Mouse (Mus musculus) liver, embryonic 13.5 days (tissue): ENCODE data around the gene Ankle2. TPM values are rescaled to one million over a fixed set of nuclear protein-coding genes. Genes with fewer than 3 reads are reported as not detected.

ENCODE experiments used
- ATAC-seq: fragments of 200-750 bp; cut with Nextera tagmentation; 2 replicates; pipeline ENCODE4 v1.8.0; 2017; ENCODE audit warnings: low read depth, mild to moderate bottlenecking, moderate number of reproducible peaks, moderate library complexity
- DNase-seq: peaks from one replicate; pipeline ENCODE4 v3.0.0; 2022
- H3K27ac ChIP-seq: fragments of 300-500 bp; sonication (generic); 2 replicates; pipeline ENCODE4 v1.5.1; 2015; ENCODE audit warnings: moderate library complexity, mild to moderate bottlenecking, inconsistent platforms
- H3K27me3 ChIP-seq: fragments of 300-500 bp; sonication (generic); 2 replicates; pipeline ENCODE4 v1.6.1; 2015; ENCODE audit warnings: mild to moderate bottlenecking, inconsistent platforms
- H3K36me3 ChIP-seq: fragments of 300-500 bp; sonication (generic); 2 replicates; pipeline ENCODE4 v1.6.1; 2015; ENCODE audit warnings: mild to moderate bottlenecking, inconsistent platforms
- H3K4me1 ChIP-seq: fragments of 300-500 bp; sonication (generic); replicated peaks from 2 replicates; pipeline ENCODE4 v1.6.1; 2015; ENCODE audit warnings: inconsistent platforms
- H3K4me2 ChIP-seq: fragments of 300-500 bp; sonication (generic); 2 replicates; pipeline ENCODE4 v1.6.1; 2015; ENCODE audit warnings: inconsistent platforms, mild to moderate bottlenecking, moderate library complexity
- H3K4me3 ChIP-seq: fragments of 300-500 bp; sonication (generic); replicated peaks from 2 replicates; pipeline ENCODE4 v1.5.1; 2015; ENCODE audit warnings: mild to moderate bottlenecking, inconsistent platforms
- H3K9ac ChIP-seq: fragments of 300-500 bp; sonication (generic); 2 replicates; pipeline ENCODE4 v1.6.1; 2015; ENCODE audit warnings: mild to moderate bottlenecking, inconsistent platforms
- H3K9me3 ChIP-seq: fragments of 300-500 bp; sonication (generic); replicated peaks from 2 replicates; pipeline ENCODE4 v1.6.1; 2016; ENCODE audit warnings: inconsistent platforms
- WGBS: fragments of 180-500 bp; shearing (Covaris S2); methylation state at CpG from one replicate; pipeline ENCODE4 v1.1.7; 2015; ENCODE audit not compliant: insufficient replicate concordance; 5-methylcytosine and 5-hydroxymethylcytosine counted together
- polyA plus RNA-seq: library from polyadenylated mRNA; unstranded; fragments of >200 nt; fragmentation: Nextera tagmentation; extraction: Ambion mirVana; gene quantifications from 2 replicates; pipeline ENCODE4 v1.2.1, GENCODE M21; 2015

The Ankle2 gene
- polyA plus RNA-seq, 1 experiment from 2014 or later = 13.5 TPM

DNA sequence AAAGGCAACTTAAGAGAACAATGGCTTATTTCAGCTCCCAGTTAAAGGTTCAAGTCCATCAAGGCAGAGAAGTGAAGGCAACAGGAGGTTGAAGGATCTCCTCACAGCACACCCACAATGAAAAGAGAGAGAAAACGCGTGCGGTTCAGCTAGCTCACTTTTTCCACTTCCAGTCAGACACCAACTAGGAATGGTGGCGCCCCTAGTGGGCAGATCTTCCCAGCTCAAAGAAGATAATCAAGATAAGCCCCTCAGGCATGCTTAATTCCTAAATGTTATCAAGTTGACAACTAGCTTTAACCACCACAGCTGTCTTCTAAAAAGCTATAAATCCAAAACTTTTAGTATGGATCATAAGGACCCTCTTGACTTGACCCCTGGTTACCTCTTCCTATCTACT, 53.7 kb downstream of the Ankle2 start:
- H3K27me3 ChIP-seq = no peaks in the 10 kb centered on the region
- DNase-seq (peak; percentile 78), ATAC-seq (no peak)
- WGBS = 8% methylated on average over 4 of the region's 4 CpGs
- peak overlapping the region; percentile 87 for H3K9ac ChIP-seq
- peak overlapping the region; percentile 77; the same call in 1 of the 2 replicates for H3K27ac ChIP-seq
- H3K4me1 ChIP-seq = peaks cover 42% of the 10 kb centered on the region
- no peaks in the 10 kb centered on the region for H3K9me3 ChIP-seq
- peaks cover 12% of the 10 kb centered on the region for H3K36me3 ChIP-seq
- H3K4me2 ChIP-seq = peak overlapping the region; percentile 100
- H3K4me3 ChIP-seq = peak overlapping the region; percentile 83

DNA sequence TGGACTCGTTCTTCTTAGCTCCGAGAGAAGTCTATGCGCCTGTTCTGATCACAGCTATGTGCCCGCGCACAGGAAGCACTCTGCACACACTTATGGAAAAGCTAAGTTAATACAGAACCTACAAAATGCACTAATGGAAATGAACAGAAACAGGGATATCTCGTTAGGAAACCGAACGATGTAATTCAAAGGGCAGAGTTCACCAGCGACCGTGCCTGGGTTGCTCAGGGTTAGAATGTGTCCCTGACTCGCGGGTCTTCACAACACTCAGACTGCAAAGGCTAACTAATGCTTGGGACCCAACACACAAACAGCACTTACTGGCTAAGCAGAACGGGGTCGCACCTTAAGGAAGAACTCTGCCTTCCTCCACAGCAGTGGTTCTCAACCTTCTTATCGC, 54.4 kb downstream of the Ankle2 start:
- peak overlapping the region; percentile 100 for H3K4me2 ChIP-seq
- ATAC-seq (no peak), DNase-seq (no peak)
- H3K9ac ChIP-seq = peak overlapping the region; percentile 87
- no peaks in the 10 kb centered on the region for H3K27me3 ChIP-seq
- H3K4me3 ChIP-seq = peak overlapping the region; percentile 83
- H3K27ac ChIP-seq = peak overlapping the region; percentile 77
- H3K36me3 ChIP-seq = peaks cover 18% of the 10 kb centered on the region
- H3K4me1 ChIP-seq = peaks cover 42% of the 10 kb centered on the region
- no peaks in the 10 kb centered on the region for H3K9me3 ChIP-seq
- 1% methylated on average over 15 of the region's 15 CpGs for WGBS

DNA sequence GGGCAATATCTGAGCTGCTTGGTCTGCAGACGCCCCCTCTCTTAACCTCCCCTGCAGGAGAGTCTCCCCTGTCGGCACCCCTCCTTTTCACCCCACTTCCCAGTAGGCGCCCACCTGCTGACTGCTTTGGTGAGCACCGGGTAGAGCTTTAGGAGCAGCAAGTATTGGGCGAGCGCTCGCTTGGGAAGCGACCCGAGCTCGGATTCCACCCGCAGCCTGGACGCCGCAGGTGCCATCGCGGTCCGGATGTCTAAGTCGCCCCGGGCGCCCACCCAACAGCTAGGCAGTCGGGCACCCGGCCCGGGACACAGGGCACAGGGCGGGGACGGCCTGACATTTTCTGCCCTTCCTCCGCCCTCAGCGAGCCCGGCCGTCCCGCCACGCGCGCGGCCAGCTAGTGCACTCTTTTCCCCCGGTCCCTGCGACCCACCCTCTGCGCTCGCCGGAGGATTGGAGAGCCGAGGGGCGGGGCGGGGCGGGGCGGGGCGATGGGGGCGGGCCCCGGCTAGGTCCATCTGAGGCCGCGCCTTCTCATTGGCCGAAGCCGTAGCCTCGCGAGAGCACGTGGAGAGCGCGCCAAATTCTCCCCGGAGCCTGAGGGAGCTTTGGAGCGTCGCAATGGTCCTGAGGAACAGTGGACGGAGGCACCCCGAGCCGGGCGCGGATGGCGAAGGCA, 55.1 kb downstream of the Ankle2 start, which contains the start of the genes Pxmp2 and Pole:
TSS of gene Pxmp2 (minus strand) at position 417 of the 676 bp plus-strand sequence.
TSS of gene Pole (plus strand) at position 537 of the 676 bp plus-strand sequence.
- DNase-seq (peak; percentile 89), ATAC-seq (peak; percentile 95)
- peak within 1 kb of the TSS; percentile 87 for H3K9ac ChIP-seq
- peak within 1 kb of the TSS; percentile 86 for H3K27ac ChIP-seq
- H3K27me3 ChIP-seq = no peaks in the 10 kb centered on the region
- H3K36me3 ChIP-seq = peaks cover 26% of the 10 kb centered on the region
- under 1% methylated on average over 54 of the region's 64 CpGs for whole genome bisulfite sequencing
- H3K4me1 ChIP-seq = peaks cover 44% of the 10 kb centered on the region
- peak within 1 kb of the TSS; percentile 83 for H3K4me3 ChIP-seq
- H3K9me3 ChIP-seq = no peaks in the 10 kb centered on the region
- H3K4me2 ChIP-seq = peak within 1 kb of the TSS; percentile 100

DNA sequence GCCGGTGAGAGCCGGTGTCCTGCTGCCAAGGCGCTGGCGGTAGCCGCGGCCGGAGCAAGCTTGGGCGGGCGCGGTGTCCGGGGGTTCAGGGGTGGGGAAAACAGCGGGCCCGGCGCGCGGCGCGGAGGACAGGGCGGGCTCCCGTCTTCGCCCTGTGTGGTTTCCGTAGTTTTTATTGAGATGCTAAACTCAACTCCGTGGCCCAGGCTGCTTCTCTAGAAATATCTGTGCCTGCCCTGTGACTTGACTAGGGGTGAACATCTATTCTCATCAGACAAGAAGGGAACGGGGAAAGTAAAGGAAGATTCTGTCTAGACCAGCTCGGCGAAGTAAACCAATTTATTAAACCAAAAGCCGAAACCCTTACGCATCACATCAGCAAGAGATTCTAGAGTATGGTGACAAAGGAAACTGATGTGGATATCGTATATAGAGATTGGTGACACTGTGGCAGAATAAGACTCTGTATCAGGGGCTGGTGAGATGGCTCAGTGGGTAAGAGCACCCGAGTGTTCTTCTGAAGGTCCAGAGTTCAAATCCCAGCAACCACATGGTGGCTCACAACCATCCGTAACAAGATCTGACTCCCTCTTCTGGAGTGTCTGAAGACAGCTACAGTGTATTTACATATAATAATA, 55.8 kb downstream of the Ankle2 start:
- DNase-seq = no peak
- Histone ChIP-seq H3K9ac (peak overlapping the region; percentile 87), H3K36me3 (peaks cover 32% of the 10 kb centered on the region), H3K4me3 (peak overlapping the region; percentile 83), H3K4me1 (peaks cover 50% of the 10 kb centered on the region), H3K4me2 (peak overlapping the region; percentile 100), H3K27ac (peak overlapping the region; percentile 86), H3K27me3 (no peaks in the 10 kb centered on the region), H3K9me3 (no peaks in the 10 kb centered on the region)
- 2% methylated on average over 31 of the region's 31 CpGs for WGBS
- ATAC-seq = peak; percentile 83

DNA sequence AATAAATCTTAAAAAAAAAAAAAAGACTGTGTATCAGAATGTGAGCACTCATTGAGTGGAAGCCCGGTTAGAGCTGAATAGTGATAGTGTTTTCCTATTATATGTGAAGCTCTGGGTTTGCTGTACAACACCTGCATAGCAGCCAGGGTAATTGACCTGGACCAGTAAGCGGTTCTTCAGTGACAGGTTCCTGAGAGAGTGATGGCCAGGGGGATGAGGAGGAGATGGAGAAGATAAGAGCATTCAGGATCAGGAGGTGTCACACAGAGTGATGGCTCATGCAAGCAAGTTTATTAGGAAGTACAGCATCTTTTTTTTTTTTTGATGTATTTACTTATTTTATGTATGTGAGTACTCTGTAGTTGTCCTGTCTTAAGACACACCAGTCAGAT, 56.3 kb downstream of the Ankle2 start:
- ATAC-seq (no peak), DNase-seq (no peak)
- peaks cover 37% of the 10 kb centered on the region for H3K36me3 ChIP-seq
- peak overlapping the region; percentile 83 for H3K4me3 ChIP-seq
- H3K4me1 ChIP-seq = peaks cover 55% of the 10 kb centered on the region
- 51% methylated on average over 2 of the region's 2 CpGs for WGBS
- H3K27ac ChIP-seq = no peak overlapping the region
- H3K9ac ChIP-seq = peak overlapping the region; percentile 87
- H3K9me3 ChIP-seq = no peaks in the 10 kb centered on the region
- peak overlapping the region; percentile 100 for H3K4me2 ChIP-seq
- H3K27me3 ChIP-seq = no peaks in the 10 kb centered on the region

DNA sequence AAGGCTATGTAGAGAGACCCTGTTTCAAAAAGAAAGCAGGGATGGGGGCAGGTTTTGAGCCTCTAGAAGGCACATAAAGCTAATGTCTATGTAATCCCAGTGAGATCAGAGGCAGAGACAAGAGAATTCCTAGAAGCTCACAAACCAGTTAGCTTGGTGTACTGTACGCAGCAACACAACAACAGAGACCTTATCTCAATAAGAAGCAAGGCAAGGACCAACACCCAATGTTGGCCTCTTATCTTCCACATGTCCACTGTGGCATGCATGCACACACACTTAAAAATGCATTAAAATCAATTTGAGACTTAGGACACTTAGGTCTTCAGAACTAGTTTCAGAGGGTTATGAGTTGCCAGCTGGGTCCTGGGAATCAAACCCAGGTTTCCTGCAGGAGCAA, 60.8 kb downstream of the Ankle2 start:
- no peak overlapping the region for H3K4me2 ChIP-seq
- DNase-seq = no peak
- no peak overlapping the region for H3K9ac ChIP-seq
- H3K36me3 ChIP-seq = peaks cover 75% of the 10 kb centered on the region
- no peaks in the 10 kb centered on the region for H3K27me3 ChIP-seq
- 0 out of 2 replicates have a peak overlapping the region, but pooled peaks have one; percentile 19 for H3K27ac ChIP-seq
- ATAC-seq = peak; percentile 70
- no peaks in the 10 kb centered on the region for H3K9me3 ChIP-seq
- WGBS = 26% methylated on average over 1 of the region's 1 CpGs
- H3K4me3 ChIP-seq = no peak overlapping the region
- peaks cover 32% of the 10 kb centered on the region for H3K4me1 ChIP-seq

DNA sequence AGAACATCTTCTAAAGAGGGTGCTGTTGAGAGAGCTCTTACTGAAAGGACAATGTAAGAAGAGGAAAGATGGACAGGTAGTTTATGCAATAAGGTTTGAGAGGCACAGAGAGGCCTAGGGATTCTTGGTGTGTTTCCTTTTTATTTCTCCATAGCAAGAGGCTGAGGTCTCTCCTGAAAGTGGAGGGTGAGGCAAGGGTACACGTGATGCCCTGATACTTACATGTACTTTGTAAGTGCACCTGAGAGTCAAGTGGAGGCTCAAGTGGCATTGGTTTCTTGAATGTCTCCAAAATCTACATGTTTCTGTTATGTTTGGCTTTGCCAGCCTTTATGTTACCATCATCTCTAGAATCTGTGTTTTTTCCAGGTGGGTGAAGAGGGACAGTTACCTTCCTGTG, 65.8 kb downstream of the Ankle2 start:
- Histone ChIP-seq H3K9me3 (no peaks in the 10 kb centered on the region), H3K27ac (no peak overlapping the region), H3K4me1 (peaks cover 4% of the 10 kb centered on the region), H3K4me3 (no peak overlapping the region), H3K9ac (no peak overlapping the region), H3K27me3 (no peaks in the 10 kb centered on the region), H3K36me3 (peaks cover 95% of the 10 kb centered on the region), H3K4me2 (no peak overlapping the region)
- DNase-seq (no peak), ATAC-seq (no peak)
- WGBS = 83% methylated on average over 1 of the region's 1 CpGs

DNA sequence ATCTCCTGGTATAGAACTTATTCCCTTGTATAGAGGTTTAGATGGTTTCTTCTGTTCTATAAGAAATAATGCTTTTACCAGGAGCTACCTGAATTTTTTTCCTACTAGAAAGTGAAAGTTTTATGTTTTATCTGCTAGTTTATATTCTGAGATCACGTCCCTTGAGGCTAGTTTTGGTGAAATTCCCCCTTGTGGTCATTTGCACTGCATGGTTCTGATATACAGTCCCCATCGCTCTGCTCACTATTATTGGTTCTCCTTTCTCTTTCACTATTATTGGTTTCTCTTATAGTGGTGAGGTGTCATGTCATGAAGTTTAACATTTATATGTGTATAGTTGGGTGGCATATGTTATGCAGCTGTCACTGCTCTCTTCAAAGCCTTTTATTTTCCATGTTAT, 69.8 kb downstream of the Ankle2 start:
- 68% methylated on average over 2 of the region's 2 CpGs for WGBS

More for the DNA sequence above, 69.8 kb downstream of the Ankle2 start:
- DNase-seq (no peak), ATAC-seq (no peak)
- peaks cover 98% of the 10 kb centered on the region for H3K36me3 ChIP-seq
- H3K27ac ChIP-seq = no peak overlapping the region
- H3K9me3 ChIP-seq = no peaks in the 10 kb centered on the region
- no peak overlapping the region for H3K4me3 ChIP-seq
- H3K9ac ChIP-seq = no peak overlapping the region
- no peak overlapping the region for H3K4me2 ChIP-seq
- H3K4me1 ChIP-seq = no peaks in the 10 kb centered on the region
- no peaks in the 10 kb centered on the region for H3K27me3 ChIP-seq

Other genes with a start within 250 kb of the Ankle2 start
- 8.9 and 9.7 TPM in 2 replicates for gene Zfp932, start 234.5 kb upstream of the Ankle2 start, polyA plus RNA-seq
- gene Gm17655, start 158.5 kb upstream of the Ankle2 start, polyA plus RNA-seq = 1.4 and 1.5 TPM in 2 replicates
- gene Gm35315, start 136.6 kb upstream of the Ankle2 start, polyA plus RNA-seq = 1.1 and 1.6 TPM in 2 replicates
- gene Plcxd1, start 131.0 kb upstream of the Ankle2 start, polyA plus RNA-seq = 0.25 and 0.36 TPM in 2 replicates
- 9.5 and 10.0 TPM in 2 replicates for gene Gtpbp6, start 122.8 kb upstream of the Ankle2 start, polyA plus RNA-seq
- gene Zfp605, start 120.9 kb upstream of the Ankle2 start, polyA plus RNA-seq = 1.3 and 1.7 TPM in 2 replicates
- 22.2 and 26.1 TPM in 2 replicates for gene Chfr, start 95.2 kb upstream of the Ankle2 start, polyA plus RNA-seq
- gene Golga3, start 54.3 kb upstream of the Ankle2 start, polyA plus RNA-seq = 6.7 and 7.9 TPM in 2 replicates
- 37.4 and 39.7 TPM in 2 replicates for gene Pgam5, start 38.9 kb downstream of the Ankle2 start, polyA plus RNA-seq
- gene Pxmp2, start 55.2 kb downstream of the Ankle2 start, polyA plus RNA-seq = 34.1 and 34.3 TPM in 2 replicates
- 20.6 and 21.8 TPM in 2 replicates for gene Pole, start 55.3 kb downstream of the Ankle2 start, polyA plus RNA-seq
- gene P2rx2, start 112.2 kb downstream of the Ankle2 start, polyA plus RNA-seq = not detected in 2 replicates
- not detected in 2 replicates for gene Lrcol1, start 113.7 kb downstream of the Ankle2 start, polyA plus RNA-seq
- gene Fbrsl1, start 217.5 kb downstream of the Ankle2 start, polyA plus RNA-seq = 3.3 and 3.7 TPM in 2 replicates